Mouse (Mus musculus) monocyte, adult 5-6 weeks (primary cell): ENCODE measurements around the gene Mtch1. TPM values are rescaled to one million over a fixed set of nuclear protein-coding genes. Genes with fewer than 3 reads are reported as not detected.
"Not testable (repeated sequence)": the region's sequence is repeated elsewhere in the genome, so short reads cannot be mapped to it uniquely, and the experiment has no call there.

ENCODE experiments used
- ATAC-seq: fragments of 153-309, 156-312 bp; replicated peaks from 2 replicates; pipeline ENCODE4 v1.8.0; 2017; ENCODE audit warnings: mild to moderate bottlenecking; ENCODE audit not compliant: low TSS enrichment, insufficient number of reproducible peaks, severe bottlenecking, poor library complexity, low FRiP score
- total RNA-seq: library from RNA; stranded (forward); fragments of 200-1000, 200-491, 200-594 nt; gene quantifications from 3 replicates; pipeline ENCODE4 v1.2.3, GENCODE M21; 2017

The Mtch1 gene
- total RNA-seq, result 56.3 to 71.0 TPM (median 67.0 TPM) in 3 replicates

DNA sequence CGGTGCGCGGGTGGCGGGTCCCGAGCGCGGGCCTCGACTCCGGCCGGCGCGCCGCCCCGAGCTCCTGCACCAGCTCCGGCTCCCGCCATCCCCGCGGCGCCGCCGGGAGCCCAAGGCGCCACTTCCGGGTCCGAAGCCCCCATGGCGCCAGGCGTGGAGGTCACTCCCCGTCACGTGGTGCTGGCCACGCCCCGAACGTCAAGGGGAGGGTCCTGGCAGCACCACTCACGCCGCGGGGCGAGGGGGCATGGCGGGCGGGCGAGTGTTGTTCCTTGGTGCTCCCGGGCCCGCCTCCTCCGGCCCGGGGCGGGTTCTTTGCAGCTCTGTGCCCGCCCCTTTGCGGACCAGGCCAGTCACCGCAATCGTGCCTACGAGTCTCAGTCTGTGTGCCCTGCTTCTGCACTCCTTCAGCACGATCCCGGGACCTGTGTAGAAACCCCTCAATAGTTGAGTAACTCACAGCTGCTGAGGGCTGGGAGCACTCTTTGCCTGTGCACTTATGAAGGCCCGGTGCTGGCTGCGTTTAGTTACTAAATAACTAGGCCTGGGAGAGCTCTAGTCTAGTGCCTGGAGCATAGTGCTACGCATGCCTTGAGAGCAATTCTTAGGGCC, at the start of gene Mtch1:
Mtch1 (minus strand) TSS at position 290 of the 612 bp plus-strand sequence.
- ATAC-seq, result peak; percentile 97

DNA sequence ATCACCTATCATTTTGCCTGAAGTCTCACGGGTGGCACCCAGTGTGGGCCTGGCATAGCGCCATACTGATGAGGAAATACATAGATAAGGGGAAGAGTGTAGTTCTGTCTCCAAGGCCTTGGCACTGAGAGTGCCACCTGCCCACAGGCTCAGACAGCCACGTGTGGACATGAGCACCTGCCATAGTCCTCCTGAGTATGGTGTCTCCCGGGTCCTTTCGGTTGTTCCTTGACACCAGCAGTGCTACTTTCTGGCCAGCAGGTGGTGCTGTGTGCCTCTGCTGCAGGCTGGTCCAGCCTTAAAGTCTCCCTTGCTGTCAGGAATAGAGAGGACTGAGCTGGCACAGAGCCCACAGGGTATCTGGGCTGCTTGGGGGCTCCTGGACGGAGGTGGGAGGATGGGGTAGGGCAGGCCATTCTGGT, 49.1 kb upstream of the Mtch1 start:
- peak; percentile 32 for ATAC-seq

- ATAC-seq, result no peak
These were observed 48.5 kb upstream of the Mtch1 start for GRCm38 (mm10) chr17:29396056-29396799.

- peak; percentile 52 for ATAC-seq
These were observed 47.6 kb upstream of the Mtch1 start for GRCm38 (mm10) chr17:29395381-29395780.

- not testable (repeated sequence) for ATAC-seq
These were observed 47.0 kb upstream of the Mtch1 start for GRCm38 (mm10) chr17:29394761-29395160.

- peak; percentile 56 for ATAC-seq
These were observed 46.5 kb upstream of the Mtch1 start for GRCm38 (mm10) chr17:29394106-29394760.

GRCm38 (mm10) chr17:29393335-29394089, 45.8 kb upstream of the Mtch1 start:
- peak; percentile 35 for ATAC-seq

DNA sequence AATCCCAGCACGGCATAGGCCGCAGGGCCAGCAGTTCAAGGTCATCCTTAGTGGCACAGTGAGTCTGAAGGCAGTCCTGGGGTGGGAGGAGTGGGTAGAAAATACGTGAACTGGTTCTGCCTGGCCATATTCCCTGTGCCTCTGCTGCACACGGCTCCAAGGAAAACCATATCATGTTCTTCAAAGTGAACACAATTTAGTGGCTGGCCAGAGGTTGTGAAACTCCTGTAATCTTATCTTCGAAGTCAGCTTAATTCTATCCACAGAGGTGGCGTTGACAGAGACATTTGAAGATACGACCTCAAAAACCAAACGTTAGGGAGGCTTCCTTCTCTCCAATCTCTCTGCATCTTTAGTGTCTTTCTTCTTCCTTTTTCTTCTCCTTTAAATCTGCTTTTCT, 43.5 kb upstream of the Mtch1 start:
- ATAC-seq, result no peak

GRCm38 (mm10) chr17:29388978-29389377, 41.2 kb upstream of the Mtch1 start:
- ATAC-seq, result no peak

- no peak for ATAC-seq
These were observed 38.0 kb upstream of the Mtch1 start for GRCm38 (mm10) chr17:29385746-29386145.

DNA sequence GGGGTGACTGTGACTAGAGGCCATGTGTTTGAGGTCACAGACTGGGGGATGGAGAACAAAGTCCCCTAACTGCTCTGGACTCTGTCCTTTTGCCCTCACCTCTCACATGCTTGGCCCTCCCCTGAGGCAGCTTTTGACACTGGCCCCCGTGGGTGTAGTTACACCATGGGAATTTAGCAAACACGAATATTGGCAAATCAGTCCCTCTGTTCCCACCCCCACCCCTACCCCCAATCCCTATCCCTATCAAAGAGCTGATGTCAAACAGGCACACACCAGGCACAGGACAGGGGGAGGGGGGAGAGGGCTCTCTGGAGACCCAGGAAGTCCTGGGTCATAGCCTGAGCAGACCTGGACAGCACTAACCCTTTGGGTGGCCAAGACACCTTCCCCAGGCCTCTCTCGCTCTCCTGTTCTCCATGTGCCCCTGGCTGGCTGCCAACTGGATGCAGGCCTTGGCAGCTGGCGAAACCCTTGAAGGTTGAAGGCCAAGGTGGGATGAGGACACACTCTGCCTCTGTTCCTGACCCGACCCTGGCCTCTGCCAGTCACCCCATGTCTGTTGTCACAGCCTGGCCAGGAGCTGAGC, 37.2 kb upstream of the Mtch1 start:
- ATAC-seq, result no peak

- no peak for ATAC-seq
These were observed 36.2 kb upstream of the Mtch1 start for GRCm38 (mm10) chr17:29383923-29384322.

DNA sequence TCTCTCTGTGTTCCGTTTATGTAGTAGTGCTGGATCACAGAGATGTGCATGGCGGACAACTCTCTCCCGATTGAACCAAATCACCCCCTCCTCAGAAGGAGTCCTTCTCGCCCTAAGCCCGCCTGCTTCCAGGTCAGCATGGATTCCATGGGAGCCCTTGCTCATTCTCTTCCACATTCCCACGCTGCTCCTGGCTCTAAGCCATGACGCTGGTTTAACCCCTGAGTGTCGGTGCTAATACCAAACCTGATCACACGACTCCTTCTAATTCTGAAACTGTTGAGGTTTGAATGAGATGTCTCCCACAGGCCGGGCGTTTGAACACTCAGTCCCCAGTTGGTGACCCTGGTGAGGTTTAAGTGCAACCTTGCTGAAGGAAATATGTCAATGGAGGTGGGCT, 34.7 kb upstream of the Mtch1 start:
- ATAC-seq, result no peak

DNA sequence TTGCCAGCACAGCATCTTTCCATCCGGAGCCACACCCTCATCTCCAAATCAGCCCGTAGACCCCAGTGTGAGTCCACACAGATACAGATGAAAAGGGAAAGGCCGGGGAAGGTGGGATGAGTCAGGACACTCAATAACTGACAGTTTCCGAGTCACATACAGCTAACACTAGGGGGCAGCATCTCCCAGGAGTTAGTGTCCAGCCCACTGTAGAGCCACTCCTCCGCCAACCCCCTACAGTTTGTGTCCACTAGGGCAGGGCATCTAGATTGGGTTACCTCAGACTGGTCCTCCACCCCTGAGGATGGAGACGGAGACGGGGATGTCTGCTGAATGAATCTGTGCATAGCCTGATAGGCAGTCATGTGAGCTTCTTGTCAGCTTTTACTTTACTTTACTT, 33.7 kb upstream of the Mtch1 start:
- peak; percentile 93 for ATAC-seq

DNA sequence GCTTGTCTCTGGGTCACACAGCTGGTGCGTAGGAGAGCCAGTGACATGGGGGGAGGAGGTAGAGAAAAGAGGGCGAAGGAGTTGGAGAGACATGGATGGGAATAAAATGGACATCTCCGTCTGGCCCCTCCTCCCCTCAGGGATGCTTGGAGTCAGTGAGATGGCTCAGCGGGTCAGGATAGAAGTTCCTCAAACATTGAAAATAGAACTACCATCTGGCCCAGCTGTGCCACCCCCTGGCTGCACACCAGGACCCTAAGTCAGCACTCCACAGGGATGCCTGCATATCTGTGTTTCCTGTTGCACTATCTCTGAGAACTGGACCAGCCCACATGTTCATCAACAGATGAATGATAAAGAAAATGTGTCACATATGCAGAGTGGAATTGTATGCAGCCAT, 32.5 kb upstream of the Mtch1 start:
- ATAC-seq, result no peak

GRCm38 (mm10) chr17:29378056-29378455, 30.3 kb upstream of the Mtch1 start:
- ATAC-seq, result no peak

- ATAC-seq, result no peak
These were observed 28.1 kb upstream of the Mtch1 start for GRCm38 (mm10) chr17:29375871-29376270.

GRCm38 (mm10) chr17:29370984-29371723, 23.4 kb upstream of the Mtch1 start:
- peak; percentile 92 for ATAC-seq
